Mouse (Mus musculus) embryo, embryonic 11.5 days (tissue): ENCODE results near the gene Parvb.
A peak's percentile ranks its signal among the peaks of the same experiment; 100 is the strongest.

ENCODE experiments used
- DNase-seq: peaks from one replicate; pipeline ENCODE4 v3.0.0-alpha.2; 2012; ENCODE audit warnings: low read depth, low spot score

Gene Parvb

DNA sequence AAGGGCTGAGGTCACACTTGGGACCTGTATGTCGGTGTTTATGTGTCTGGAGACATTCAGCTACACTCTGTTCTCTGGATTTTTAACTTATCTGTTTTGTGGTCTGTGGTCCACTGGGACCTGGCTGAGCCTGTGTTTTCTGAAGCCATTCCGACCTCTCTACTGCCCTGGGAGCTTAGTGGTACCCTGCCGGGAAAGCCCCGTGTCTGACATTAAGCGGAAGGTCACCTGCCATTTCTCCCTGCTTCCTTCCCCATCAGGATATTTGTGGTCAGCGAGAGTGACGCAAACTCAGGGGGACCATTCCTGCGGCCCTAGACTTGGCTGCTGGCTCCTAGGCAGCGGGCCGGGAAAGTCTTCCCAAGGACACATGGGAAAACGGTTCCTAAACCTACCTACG is 61.7 kb downstream of the Parvb start:
- DNase-seq, result no peak

DNA sequence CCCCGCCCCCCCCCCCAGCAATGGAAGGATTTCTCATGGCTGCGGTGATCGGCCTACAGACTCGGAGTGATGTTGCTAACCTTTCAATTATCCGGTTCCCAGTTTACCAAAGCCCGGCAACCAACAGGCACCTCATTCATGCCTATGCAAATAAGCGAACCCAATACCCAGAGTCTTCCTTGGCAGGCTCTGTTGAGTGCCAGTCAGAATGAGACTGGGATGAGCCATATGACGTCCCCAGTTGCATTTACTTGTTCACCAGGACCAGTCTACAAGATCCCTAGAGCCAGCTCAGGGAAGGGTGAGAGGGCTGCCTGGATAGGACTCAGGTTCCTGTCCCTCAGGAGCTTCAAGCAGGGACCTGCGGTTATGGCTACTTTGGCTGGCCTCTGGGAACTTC is 62.5 kb downstream of the Parvb start:
- no peak for DNase-seq

DNA sequence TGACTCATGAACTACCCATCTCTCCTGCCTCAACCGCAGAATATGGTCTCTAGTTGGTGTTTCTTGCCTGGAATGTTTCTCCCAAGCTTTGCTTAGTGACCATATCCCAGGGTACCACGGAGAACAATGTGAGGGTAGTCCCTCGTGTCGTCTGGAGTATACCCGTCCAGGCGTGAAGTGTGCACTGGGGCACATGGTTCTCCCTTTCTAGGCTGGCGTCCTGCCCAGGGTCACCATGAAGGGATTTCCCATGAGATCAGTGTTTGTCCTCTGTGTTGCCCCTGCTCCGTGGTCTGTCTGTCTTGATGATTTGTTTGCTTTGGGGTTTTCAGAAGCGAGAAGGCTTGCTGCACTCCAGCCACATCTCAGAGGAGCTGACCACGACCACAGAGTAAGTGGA is 63.4 kb downstream of the Parvb start:
- no peak for DNase-seq

DNA sequence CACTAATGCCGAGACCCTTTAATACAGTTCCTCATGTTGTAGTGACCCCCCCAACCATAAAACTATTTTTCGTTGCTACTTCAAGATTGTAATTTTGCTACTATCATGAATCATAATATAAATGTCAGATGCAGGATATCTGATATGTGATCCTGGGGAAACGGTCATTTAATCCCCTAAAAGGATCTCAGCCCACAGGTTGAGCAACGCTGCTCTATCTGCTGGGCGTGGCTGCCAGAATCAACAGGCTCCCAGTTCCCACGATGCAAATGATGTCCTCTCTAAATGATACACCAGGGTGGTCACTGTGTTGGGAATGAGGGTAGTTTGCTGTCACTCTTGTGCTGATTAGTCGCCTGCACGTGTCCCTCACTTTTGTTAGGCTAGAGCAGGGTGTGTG is 65.6 kb downstream of the Parvb start:
- DNase-seq, result no peak

DNA sequence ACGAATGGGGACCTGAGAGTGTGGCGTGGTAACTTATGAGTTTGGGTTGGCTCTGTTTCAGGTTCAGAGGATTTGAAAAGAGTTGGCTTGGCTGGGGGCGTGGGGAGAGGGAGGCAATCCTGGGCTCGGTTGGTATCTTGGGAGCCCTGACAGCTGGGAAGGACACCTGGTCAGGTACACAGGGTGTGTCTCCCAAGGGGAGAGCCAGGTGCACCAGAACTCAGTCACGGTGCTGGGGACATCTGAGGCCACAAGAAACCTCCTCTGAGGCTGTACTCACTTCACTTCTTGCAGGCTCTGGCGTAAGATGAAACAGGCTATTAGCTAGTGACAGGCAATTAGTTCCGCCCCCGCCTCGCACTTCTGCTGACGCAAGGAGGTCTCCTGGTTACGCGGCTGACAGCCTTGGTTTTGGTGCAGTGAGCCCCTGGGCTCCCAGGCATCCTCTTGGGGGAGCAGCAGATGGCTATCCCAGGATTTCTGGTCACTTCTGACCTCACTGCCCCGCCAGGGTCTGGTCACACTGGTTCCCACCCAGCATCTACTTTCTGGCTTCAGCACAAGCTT is 67.0 kb downstream of the Parvb start:
- DNase-seq, result no peak

DNA sequence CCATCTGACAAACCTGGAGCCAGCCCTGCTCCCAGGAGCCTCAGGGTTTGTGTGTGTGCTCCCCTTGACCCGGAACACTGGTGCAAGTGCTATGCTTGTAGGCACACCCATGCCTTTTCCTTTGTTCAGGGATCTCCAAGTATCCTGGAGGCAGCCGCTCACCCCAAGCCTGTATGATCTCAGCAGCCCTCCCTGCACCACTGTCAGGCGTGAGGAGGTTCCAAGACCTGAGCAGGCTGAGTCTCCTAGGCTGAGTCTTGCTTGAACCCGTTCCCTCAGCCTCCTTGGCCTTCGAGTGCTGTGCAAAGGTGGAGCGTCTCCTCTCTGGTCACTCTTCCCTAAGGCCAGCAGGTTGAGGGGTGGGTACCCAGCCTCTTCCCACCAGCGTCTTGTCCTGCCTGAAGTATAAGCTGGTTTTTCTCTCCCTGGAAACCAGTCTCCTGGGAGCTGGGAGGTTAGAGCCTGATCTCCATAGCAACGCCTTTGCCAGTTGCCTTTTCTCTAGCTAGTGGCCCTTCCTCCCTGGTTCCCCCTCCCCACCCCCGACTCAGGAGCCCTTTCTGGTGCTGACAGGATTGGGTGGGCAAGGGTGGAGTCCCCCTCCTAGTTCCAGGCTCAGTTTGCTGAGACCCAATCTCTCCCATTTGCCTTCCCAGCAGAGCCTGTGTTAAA is 68.0 kb downstream of the Parvb start:
- peak; percentile 43 for DNase-seq

DNA sequence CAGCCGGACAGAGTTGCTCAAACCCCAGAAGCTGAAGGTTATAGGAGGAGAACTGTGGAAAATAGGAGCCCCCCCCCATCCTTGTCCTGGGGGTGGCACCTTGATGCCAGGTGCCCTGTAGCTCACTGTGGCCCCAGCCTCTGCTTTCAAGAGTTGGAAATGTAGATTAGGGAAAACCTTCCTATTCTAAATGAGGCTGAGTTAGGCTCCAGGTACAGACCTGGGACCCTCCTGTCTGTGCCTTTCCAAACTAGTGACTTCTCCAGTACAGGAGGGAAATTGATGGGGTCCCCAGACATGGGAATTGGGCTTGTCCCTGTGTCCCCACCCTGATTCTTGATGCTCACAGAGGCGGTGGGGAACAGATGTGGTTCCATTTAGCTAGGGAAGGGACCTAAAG is 68.7 kb downstream of the Parvb start:
- DNase-seq, result no peak

DNA sequence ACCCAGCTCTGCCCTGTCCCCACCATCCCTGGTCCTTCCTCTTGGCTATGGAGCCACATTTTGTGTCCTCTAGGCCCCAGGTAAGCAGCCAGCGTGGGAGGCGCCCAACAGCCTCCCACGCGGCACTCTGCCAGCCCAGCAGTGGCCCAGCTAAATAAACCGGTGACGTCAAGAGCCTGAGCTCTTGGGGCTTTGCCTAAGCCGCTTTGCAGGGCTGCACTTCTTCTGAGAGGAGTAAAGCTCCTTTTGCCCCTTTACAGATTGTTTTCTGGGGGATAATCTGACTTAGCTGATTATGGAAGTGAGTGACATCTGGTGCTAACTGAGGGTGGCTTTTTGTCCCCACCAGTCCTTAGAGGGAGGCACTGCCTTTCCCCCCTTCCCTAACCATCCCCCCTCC is 69.2 kb downstream of the Parvb start:
- DNase-seq, result no peak

DNA sequence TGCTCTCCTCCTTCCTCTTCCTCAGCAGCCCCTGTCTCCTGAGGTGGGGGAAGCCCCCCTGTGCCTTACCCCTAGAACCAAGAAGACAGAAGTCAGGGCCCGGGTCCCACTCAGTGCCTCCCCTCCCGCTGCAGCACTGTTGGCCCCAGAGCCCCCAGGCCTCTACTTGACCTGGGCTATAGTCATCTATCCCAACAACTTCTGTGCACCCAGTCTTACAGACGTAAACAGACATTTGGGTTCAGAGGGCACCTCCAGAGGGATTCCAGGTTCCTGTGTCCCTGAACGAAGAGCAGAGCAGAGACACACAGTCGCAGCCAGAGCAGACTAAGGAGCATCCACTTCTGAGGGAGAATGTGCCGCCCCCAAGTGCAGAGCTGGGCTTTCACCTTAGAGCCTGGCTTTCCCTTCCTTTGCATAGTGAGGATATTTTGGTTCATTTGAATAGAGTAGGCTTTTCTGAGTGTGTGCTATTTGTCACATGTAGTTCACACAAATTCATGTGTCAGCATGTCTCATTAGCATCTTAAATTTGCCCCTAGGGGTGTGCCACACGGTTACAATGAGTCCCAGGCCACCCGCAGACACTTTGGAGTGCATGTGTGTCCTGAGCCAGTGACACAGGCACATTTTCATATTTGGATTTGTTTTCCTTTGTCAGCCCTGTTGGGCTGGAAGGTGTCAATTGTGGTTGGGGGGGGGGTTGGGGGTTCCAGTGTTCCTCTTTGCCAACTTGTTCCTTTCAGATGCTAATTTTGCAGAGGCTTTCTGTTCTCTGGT is 70.0 kb downstream of the Parvb start:
- DNase-seq, result no peak

DNA sequence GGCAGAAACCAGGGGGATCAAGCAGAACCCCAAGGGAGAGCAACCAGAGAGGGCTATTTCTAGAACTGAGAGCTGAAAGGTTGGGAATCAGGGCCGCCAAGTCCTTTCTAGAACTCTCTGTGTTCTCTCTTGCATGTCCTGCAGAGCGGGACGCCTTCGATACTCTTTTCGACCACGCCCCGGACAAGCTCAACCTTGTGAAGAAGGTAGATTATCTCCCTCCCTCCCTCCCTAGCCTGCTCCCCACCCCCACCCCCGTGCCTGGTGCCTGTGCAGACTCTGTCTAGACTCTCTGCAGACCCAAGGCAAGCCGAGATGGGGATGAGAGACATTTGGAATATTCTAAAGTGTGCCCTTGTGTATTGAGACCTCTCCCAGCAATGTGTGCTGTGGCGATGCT is 71.4 kb downstream of the Parvb start:
- DNase-seq, result no peak

DNA sequence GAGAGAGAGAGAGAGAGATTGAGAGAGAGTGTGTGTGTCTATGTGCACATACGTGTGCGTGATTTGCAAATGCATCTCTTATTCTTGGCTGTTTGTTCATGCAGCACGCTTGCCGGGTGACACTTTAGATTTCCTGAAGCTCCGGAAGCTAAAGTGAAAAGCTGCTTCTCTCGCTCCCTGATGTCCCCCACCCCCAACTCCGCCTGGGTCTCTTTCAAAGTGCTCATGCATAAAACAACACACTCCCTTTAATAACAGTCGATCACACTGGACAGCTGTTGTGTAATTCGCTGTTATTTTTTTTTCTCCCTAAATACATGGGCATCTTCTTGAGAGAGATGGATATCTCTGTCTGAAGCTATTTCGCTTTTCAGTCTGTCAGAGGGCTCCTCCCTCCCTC is 73.5 kb downstream of the Parvb start:
- DNase-seq, result no peak

DNA sequence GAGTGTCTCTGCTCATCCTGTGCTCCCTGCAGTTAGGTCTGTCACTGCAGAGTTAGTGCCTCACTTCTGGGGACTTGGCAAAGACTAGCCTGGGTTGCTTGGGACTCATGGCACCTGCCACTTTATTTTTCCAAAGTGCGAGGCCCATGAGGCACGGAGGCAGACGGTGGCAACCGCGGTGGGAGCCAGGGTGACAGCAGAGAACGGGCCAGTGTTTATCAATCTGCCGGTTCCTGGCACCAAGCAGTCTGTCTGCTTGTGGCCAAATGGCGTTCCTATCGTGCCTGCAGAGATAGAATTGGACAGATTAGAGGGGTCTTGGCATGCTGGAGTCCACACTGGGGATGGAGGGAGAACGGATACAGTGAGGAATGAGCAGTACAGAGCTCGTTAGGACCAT is 78.4 kb downstream of the Parvb start:
- DNase-seq, result no peak

DNA sequence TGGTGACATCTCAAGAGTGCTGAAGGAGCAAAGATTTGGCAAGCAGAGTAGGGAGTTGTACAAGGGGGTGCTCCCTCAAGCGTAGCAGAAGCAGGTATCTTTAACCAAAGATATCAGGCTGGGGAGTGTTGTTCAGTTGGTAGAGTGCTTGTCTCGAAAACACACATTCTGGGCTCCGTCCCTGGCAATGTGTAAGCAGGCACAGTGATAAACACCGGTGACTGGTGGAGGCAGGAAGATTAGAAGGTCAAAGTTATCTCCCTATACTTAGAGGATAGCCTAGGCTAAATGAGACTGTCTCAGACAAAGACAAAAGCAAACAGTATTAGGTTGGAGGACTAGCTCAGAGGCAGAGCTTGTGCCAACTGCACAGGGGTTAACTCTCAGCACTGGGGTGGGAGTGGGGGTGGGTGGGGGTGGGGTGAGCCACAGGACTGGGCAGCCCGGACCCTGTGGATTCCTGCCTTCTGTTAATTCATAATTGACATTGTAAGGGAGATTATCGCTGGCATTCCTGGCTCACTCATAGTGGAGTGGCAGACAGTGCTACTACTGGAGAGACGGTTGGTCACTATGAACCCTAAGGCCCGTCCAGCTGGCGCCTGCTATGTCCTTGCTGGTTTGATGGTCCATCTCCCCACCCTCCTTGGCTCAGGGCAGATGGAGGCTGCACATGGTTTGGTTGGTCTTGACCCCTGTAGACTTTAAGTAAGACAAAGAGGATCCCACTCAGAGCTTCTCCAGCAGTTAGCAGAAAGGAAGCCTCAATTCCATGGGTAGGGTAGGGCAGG is 79.6 kb downstream of the Parvb start:
- no peak for DNase-seq

DNA sequence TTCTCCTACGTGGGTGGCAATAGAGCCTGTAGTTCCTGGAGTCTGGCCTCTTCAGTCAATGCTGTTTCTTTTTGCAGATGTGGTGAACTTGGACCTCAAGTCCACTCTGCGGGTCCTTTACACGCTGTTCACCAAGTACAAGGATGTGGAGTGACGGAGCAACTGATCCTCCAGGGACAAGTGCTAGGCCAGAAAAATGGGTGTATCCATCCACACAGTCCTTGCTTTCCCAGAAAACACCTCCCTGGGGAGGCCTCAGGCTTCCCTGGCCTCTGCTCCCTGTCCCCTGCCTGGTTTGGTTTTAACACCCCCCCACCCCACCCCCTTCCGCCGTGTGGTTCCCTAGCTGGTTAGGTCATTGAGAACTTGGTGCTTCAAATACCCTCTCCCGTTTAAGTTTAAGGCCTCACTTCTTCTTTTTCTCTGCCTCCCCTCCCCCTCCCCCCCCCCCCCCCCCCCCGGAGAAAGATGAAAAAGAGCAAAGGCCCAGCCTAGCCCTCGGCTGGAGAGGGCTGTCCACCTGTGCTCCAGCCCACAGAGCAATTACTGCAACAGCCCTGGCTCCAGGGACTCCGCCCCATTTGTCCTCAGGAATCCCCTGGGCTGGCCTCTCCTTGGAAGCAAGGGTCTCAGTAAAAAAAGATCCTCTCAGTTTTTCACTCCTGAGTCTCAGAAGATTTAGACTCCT is 81.2 kb downstream of the Parvb start:
- no peak for DNase-seq

DNA sequence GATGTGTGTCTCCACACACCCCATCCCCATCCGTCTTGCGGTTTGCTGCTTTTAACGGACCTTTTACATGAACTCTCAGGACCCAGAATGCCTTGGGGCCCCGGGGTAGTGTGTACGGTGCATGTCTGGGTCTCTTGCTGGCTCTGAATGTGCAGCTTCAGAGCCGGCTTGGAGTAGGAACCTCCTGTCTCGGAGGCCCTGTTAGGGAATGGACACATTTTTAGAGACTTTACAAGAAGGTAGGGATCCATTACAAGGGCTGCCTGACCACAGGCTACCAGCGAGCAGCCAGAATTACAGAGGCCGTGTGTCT is 81.7 kb downstream of the Parvb start:
- no peak for DNase-seq

DNA sequence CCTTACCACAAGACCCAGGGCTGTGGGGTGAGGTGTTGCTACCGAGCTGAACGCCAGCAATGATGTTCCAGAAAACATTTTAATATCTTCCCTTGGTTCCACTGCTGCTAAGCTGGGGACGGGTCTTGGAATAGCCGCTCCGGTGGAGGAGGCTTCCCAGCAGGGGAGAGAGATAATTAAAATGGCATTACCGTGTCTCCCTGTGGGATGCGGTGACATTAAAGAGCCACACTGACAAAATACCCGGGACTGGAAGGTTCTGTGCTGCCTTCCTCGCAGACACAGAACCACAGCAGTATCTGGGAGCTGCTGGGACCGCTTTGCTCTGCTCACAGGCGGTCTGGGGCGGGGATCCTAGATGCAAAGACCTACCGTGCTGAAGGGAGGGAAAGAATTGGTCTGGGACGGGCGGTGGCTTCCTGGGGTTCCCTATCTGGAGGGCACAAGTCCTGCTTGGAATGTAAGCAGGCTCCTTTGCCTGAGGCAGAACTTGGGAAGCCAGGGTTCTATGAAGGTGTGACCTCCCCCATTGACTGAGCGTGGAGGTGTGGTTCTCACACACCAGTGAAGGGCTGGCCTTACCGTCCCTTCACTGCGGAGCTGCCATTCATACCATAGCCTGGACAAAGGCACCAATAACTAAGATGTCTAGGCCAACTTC is 82.7 kb downstream of the Parvb start:
- no peak for DNase-seq

DNA sequence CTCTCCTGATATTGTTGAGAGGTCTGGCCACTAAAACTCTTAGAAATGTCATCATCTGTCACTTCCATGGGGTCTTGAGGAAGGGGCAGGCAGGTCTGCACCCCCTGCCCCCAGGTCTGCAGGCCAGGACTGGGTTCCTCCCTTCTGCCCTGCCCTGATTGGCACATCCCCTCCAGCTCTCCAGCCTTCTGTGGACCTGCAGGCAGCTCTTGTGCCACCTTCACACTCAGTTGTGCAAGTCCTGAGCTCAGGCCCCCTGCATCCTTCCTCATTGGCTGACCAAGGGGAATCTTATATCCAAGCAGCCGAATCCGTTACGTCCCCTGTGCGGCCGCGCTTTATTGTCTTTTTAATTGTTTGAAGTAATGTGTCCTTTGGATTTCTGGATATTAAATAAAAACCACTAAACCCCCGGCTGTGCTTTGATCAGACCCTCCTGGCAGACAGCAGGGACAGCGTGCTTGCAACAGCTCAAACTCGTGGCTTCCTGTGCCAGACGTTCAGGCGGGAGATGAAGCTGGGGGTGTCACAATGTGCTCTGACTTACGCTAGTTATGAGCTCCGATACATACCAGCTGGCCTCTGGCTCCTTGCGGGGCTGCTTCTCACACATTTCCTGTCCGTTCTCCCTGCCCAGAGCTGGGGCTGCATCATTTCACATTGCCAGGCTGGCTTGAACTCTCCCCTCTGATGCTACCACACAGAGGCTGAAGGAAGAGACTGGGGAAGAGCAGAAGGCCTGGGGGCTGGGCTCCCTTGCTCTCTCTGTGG is 83.6 kb downstream of the Parvb start:
- no peak for DNase-seq

DNA sequence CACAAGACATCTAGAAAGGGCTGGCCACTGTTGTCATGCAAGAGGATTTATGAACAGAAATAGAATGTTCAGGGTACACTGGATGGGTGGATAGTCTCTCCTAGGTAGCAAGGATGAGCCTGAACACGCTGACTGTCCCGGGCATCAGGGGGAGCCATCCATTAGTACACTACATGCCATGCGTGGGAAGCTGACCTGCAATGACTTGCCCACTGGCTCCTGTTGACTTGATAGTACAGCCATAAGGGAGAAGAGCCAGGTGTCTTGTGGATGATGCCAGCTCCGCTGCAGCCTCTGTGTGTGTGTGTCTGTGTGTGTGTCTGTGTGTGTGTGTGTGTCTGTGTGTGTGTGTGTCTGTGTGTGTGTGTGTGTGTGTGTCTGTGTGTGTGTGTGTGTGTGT is 87.5 kb downstream of the Parvb start:
- DNase-seq, result no peak

DNA sequence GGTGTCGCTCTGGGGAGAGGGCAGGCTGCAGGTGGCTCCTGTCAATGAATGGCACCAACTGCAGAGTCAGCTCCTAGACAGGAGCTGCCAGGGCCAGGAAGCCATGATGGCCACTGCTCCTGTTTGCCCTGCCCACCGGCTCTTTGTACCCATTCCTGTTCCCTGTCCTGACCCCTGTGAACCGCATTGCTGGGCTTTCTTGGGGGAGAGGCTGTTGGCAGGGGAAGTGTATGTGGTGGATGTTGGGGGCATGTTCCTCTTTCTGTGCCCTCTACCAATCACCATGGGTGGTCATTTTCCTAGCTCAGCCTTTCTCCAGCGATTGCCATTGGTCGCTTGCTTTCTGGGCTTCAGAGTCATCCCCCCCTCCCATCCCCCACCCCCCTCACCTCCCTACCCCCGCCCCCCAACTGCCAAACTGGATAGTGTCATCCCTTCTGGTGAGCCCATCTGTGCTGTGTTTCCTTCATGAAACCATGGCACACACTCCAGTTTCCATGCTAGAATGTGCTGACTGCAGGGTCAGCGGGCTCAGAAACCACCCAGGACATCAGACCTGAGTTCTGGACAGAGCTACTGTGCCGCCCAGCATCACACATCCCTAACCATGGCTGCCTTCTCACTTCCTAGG is 89.8 kb downstream of the Parvb start:
- DNase-seq, result no peak
